Mouse (Mus musculus) G1E (cell line): ENCODE results near the gene Depdc7.

Experiments
- CTCF ChIP-seq: IDR thresholded peaks from 2 replicates; pipeline ENCODE4 v1.5.1; 2012; ENCODE audit warnings: low read depth, low read length, inconsistent platforms, mixed read lengths
- GATA1 ChIP-seq: IDR thresholded peaks from 2 replicates; pipeline ENCODE4 v1.6.1; 2012; ENCODE audit warnings: borderline replicate concordance, low read length, inconsistent platforms, mixed read lengths
- GATA2 ChIP-seq: IDR thresholded peaks from 2 replicates; pipeline ENCODE4 v1.6.1; 2012; ENCODE audit warnings: low read depth, low read length, inconsistent platforms, borderline replicate concordance
- TAL1 ChIP-seq: conservative IDR thresholded peaks from 2 replicates; pipeline ENCODE4 v1.6.1; 2012; ENCODE audit warnings: low read depth, low read length, inconsistent platforms, mixed read lengths

GRCm38 (mm10) chr2:104714254-104714691 is 28.4 kb downstream of the Depdc7 start:
- no peak for TF ChIP-seq CTCF
- TF ChIP-seq TAL1 = no peak
- no peak for TF ChIP-seq GATA1
- no peak for TF ChIP-seq GATA2
